Mouse (Mus musculus) right cerebral cortex, postnatal 36 days (tissue): ENCODE data around the gene Bex2.
A peak's percentile ranks its signal among the peaks of the same experiment; 100 is the strongest.
"Not testable (repeated sequence)": the region's sequence is repeated elsewhere in the genome, so short reads cannot be mapped to it uniquely, and the experiment has no call there.

ENCODE experiments used
- DNase-seq, 2 experiments: peaks; one replicate each; pipeline ENCODE4 v3.0.0; 2022; ENCODE audit warnings: low spot score in 2 of 2, mixed read lengths in 1 of 2

Bex2 gene

GRCm38 (mm10) chrX:136068020-136068419 lies at the start of gene Bex2:
Gene Bex2 (minus strand): TSS chrX:136068236.
- peak; percentile 7 to 30 for DNase-seq

GRCm38 (mm10) chrX:136115419-136115961 lies 47.5 kb upstream of the Bex2 start:
- DNase-seq = peak; percentile 70 to 79

DNA sequence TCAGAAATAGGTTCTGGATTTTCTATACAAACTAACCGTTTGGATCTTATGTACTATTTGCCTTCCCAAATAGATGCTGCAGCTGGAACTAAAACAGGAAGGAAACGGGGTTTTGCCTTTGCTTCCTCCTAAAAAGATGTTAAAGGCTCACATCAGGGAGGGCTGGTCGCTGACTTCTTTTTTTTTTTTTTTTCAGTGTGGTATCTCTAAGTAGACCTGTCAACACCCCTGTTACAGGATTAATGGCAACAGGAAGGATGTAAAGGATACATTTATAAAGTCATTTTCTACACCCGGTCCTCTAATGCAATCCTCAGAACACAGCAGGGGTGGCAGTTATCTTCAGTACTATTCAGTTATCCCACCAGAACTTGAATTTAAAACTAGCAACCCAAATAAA lies 47.0 kb upstream of the Bex2 start:
- no peak for DNase-seq

DNA sequence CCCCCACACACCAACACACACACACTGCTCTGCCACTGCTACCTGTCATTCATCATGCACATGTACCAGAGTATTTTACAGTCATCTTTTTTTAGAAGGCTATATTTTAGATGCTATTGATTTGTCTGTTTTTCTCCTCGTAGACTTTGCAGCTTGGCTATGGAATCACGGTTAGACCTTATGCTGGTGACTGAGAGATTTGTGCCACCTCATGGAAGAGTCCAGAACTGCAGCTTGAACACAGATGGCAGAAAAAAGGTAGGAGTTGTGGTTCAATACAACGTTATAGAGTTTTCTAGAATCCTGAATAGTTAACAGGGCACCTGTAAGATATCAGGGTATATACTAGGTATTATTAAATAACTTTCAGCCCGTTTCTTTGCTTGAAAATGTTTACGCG lies 39.9 kb upstream of the Bex2 start:
- peak; percentile 30 to 36 for DNase-seq

DNA sequence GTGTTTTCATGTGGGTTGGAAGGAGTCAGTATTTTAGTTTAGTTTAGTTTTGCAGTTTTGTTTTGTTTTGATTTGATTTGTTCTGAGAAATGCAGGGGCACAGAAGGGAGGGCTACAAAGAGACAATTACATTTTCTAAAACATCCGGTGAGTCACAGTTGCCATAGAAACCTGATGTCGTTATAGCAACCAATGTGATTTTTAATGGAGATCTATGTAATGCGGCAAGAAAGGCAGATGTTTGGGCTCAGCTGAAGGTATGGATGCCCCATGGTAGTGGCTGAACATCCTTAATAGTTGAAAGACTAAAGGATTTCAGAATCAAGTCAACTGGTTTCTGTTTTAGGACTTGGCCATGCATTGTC lies 36.7 kb upstream of the Bex2 start:
- no peak for DNase-seq

- DNase-seq = peak in 1 of 2 experiments; percentile 4
Measured at GRCm38 (mm10) chrX:136104046-136104723, 36.1 kb upstream of the Bex2 start.

DNA sequence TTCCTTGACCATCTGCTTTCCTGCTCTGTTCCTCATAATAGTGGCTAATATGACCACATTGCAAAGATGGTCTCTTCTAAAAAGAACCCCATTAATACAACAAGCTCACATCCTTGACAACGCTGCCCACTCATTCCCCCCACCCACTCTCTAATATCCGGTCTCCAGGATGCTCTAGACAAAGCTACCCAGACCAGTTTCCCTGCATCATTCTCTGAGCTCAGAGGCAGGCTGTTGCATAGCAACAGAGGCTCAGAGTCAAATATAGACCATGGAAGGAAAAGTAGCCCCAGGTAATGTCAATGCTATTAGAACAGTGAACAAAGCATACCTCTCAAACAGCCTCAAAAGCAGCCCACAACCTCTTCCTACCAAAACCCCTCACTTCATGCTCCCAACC lies 26.4 kb upstream of the Bex2 start:
- DNase-seq = peak; percentile 8 to 15

DNA sequence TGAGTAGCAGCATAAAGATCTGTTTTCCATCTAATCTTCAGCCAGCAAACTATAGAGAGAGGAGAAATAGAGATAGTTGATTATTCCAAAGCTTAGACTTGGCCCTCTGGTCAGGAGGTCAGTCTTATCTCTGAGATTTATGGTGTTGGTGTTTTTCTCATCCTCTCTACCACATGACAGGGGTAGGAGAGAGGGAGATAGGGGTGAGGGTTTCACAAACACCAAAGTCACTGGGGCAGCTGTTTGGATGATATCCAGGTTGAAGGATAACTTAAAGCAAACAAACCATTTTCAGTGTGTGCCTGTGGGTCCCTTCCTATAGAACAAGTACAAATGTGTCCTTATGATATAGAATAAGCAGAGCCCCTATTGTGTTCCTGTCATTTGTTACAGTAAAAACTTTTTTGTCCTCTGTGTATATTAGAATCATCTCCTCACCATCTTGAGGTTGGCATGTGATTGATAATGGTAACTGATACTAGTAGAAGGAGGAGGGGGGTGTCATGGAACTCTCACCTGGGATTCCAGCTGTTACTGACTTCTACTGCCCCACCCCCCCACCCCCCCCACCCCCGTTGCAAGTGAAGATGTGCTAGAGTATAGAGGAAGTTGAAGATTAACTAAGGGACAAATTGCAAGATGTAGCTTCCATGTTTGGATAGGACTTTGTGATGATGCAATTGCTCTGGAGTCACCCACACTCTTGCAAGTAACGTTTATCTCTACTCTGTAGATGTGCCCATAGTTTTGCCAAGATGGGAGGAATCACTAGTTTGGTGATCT lies 24.7 kb upstream of the Bex2 start:
- no peak for DNase-seq

GRCm38 (mm10) chrX:136085155-136085554 lies 17.1 kb upstream of the Bex2 start, which contains the start of gene Nxf3:
Gene Nxf3 (minus strand): TSS chrX:136085255.
- no peak for DNase-seq

DNA sequence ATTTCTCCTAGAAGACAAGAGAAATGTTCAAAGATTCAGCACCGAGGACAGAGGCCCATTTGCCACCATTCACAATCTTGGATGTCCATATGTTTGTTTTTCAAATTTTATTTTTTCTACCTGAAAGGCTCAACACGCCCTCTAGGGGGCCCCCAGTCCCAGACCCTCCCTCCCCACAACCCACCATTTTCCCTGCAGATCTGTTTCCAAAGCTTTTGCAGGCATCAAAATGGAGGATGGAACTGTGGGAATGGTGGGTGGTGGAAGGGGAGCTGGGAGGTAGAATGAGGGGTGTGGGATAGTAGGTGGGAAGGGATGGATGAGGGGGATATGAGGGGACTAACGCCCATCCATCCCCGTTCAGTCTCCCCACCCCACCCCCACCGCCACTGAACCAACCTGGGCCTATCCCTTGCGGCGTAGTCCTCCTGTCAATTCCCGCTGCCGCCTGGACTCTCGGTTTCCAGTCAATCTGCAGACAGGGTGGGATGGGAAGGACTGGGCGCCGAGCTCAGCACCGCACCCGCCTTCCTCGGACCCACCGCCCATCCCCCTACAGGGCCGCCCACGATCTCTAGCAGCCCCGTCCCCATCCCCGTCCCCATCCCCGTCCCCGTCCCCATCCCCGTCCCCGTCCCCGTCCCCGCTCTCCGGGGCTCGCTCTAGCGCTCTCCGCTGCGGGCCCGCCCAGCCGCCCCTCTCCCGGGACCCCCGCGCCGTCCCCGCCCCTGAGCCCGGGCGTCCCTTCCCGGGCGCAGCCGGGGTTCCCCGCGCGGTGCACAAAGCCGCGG lies 640 bp downstream of the Bex2 start:
- not testable (repeated sequence) for DNase-seq

DNA sequence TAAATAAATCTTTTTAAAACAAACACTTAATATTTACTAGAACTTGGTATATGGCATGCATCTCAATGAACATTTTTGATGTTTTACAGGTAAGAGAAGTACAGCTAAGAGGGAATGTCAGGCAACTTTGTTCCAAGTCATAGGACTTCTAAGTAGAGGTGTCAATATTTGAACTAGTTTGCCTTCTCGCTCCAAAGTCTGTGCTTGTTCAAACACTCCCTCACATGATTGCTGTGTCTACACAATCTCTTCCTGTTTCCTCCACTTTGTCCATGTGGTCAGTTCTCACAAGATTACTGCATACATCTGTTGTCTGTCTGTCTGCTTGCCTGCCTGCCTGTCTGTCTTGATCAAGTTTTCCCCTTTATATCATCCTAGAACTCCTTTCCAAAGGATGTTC lies 7.3 kb downstream of the Bex2 start:
- DNase-seq = no peak

DNA sequence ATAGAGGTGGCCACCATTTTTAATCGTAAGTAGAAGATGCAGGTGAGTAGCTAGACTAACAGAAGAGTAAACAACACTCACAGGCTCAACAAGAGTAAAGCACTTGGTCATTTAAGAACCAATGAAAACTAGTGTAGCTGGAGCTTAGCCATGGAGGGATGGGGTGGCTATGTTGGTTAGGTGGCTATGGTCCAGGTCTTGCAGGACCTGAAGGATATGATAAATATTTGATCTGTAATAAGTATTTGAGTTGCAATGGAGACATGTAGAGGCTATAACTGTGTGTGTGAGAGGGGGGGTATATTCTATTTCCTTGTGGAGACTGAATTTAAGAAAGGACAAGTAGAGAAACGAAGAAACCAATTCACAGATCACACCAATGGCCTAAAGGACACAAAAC lies 16.8 kb downstream of the Bex2 start:
- no peak for DNase-seq

DNA sequence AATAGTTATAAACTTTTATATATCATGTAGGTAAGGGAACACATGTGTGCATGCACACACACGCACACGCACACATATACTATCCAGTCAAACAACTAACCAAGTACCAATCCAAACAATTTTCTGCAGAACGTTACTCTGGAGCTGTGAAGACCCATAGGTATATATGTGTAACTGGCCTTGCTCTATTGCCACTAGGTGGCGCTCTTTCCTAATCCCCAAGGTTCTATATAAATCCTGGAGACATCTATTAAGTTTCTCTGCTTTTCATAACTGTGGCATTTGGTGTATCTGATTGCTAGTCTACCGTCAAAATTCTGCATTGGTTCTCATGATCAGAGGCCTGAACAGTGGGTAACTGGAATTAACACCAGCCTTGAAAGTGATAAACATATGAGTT lies 20.5 kb downstream of the Bex2 start:
- DNase-seq = peak in 1 of 2 experiments; percentile 32

DNA sequence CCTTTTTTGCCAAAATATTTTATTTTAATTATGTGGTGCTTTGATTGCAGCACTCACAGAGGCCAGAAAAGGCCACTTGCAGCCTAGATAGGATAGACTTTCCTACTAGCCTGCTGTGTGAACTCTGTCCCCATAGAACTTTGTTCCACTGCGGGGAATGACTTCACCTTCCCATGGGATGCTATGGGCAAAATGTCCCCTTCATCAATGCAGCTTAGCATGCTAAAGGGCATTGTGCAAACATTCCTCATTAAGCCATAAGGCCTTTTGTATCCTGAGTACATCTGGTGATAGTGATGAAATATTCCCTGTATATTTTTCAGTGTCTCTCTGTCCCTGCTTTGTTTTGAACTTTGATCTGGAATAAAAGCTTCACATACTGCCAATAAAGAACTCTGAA lies 24.3 kb downstream of the Bex2 start:
- no peak for DNase-seq

DNA sequence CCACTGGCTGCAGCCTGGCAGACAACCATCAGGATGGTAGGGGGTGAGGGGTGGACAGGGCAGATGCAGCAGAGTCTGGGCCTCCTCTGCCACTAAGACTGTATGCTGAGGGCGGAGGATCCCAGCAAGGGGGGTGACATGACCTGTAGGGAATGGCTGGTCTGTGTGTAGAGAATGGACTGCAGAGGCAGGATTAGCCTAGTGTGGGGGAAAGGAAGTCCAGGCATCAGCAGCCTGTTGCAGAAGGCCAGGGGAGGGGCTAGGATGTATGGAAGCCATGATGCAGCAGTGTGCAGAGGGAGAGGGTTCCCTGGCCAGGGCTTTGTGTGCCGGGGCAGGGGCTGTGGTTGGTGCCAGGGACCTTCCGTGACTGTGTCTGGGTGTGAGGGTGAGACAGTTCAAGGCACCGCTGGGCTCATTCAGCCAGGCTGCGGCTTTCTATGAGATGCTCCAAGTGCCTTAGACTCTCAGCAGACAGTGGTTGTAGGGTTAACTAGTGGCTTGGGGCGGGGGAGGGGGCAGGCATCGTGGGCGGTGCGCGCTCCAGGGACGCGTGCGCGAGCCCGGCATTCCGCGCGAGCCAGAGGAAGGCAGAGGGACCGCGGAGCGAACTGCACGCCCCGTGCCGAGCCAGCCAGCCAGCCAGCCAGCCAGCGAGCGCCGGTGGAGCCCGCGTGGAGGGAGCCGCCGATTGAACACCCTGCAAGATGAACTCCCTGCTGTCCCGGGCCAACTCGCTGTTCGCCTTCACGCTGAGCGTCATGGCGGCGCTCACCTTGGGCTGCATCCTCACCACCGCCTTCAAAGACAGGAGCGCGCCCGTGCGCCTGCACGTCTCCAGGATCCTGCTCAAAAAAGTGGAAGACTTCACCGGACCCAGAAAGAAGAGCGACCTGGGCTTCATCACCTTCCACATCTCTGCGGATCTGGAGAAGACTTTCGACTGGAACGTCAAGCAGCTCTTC lies 35.0 kb downstream of the Bex2 start, which contains the start of gene Arxes1:
Arxes1 (plus strand) TSS at position 569 of the 965 bp plus-strand sequence.
- peak in 1 of 2 experiments; percentile 7 for DNase-seq

GRCm38 (mm10) chrX:136030331-136030730 lies 37.7 kb downstream of the Bex2 start:
- no peak for DNase-seq
